Mouse (Mus musculus) C2C12 (cell line): ENCODE results near the gene Gm20604. TPM values are rescaled to one million over a fixed set of nuclear protein-coding genes. Genes with fewer than 3 reads are reported as not detected.

Experiments
- H3K27me3 ChIP-seq: one replicate; pipeline ENCODE4 v1.6.1; 2011; ENCODE audit not compliant: control insufficient read depth, insufficient read depth, insufficient read length
- H3K36me3 ChIP-seq: one replicate; pipeline ENCODE4 v1.6.1; 2011; ENCODE audit not compliant: control insufficient read depth, insufficient read depth
- H3K4me3 ChIP-seq: one replicate; pipeline ENCODE4 v1.5.1; 2011; ENCODE audit warnings: mild to moderate bottlenecking, control low read depth; ENCODE audit not compliant: poor library complexity, insufficient read depth, severe bottlenecking
- H3K79me2 ChIP-seq: one replicate; pipeline ENCODE4 v1.6.1; 2011; ENCODE audit not compliant: control insufficient read depth, insufficient read depth
- H3K79me3 ChIP-seq: one replicate; pipeline ENCODE4 v1.6.1; 2011; ENCODE audit warnings: low read depth, control low read depth
- H3ac ChIP-seq: one replicate; pipeline ENCODE3; 2011; ENCODE audit warnings: low read depth; ENCODE audit not compliant: control insufficient read depth, insufficient read length
- CEBPB ChIP-seq: IDR thresholded peaks from one replicate; pipeline ENCODE4 v1.6.1; 2011; ENCODE audit warnings: low read depth, mild to moderate bottlenecking, control low read depth, moderate library complexity
- CTCF ChIP-seq: IDR thresholded peaks from one replicate; pipeline ENCODE4 v1.5.1; 2011; ENCODE audit not compliant: control insufficient read depth, insufficient read depth, insufficient read length
- FOSL1 ChIP-seq: IDR thresholded peaks from one replicate; pipeline ENCODE4 v1.8.0; 2011; ENCODE audit warnings: mild to moderate bottlenecking, low read length; ENCODE audit not compliant: poor library complexity, insufficient read depth, severe bottlenecking
- MAX ChIP-seq: IDR thresholded peaks from one replicate; pipeline ENCODE4 v1.6.1; 2011; ENCODE audit warnings: mild to moderate bottlenecking, control low read depth
- MYOD1 ChIP-seq: IDR thresholded peaks from one replicate; pipeline ENCODE4 v1.6.1; 2011; ENCODE audit warnings: low read depth; ENCODE audit not compliant: control insufficient read depth, insufficient read length
- MYOG ChIP-seq: IDR thresholded peaks from one replicate; pipeline ENCODE4 v1.6.1; 2011; ENCODE audit not compliant: control insufficient read depth, insufficient read length; ENCODE audit errors: extremely low read depth
- USF1 ChIP-seq: IDR thresholded peaks from one replicate; pipeline ENCODE4 v1.6.1; 2011; ENCODE audit warnings: low read depth, mild to moderate bottlenecking, control low read depth, moderate library complexity
- polyA plus RNA-seq: library from polyadenylated mRNA; unstranded; fragments of >200 nt; fragmentation: generic; extraction: Trizol; gene quantifications from one replicate; pipeline ENCODE4 v1.2.1, GENCODE M21; 2012; ENCODE audit warnings: missing spikeins

Gene Gm20604
- polyA plus RNA-seq, 1 experiment = 6.0 TPM

- Histone ChIP-seq H3ac (no peak overlapping the region), H3K79me2 (no peaks in the 10 kb centered on the region), H3K79me3 (no peaks in the 10 kb centered on the region), H3K36me3 (no peaks in the 10 kb centered on the region), H3K4me3 (no peak overlapping the region), H3K27me3 (no peaks in the 10 kb centered on the region)
- TF ChIP-seq MAX = no peak
- no peak for TF ChIP-seq CEBPB
- no peak for TF ChIP-seq CTCF
- no peak for TF ChIP-seq MYOG
- no peak for TF ChIP-seq FOSL1
Measured at GRCm38 (mm10) chr12:102698089-102698684, 60.3 kb downstream of the Gm20604 start.

DNA sequence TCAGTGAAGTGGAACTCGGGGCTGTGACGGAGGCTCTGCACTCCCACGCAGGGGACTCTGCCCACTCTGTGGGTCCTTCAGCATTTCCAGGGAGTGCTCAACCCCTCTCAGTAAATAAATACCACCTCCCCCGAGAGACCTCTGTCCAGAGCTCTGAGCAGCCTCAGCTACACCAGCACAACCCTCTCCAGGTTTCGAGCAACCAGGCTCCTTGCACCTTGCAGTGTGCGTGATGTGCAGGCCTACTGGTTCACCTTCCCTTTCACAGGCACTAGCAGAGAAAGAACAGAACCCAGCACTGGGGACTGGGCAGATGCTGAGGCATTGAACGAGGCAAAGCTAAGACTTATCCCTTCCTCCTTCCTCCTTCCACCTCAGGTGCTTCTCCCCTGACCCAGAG lies 61.1 kb downstream of the Gm20604 start:
- Histone ChIP-seq H3K36me3 (no peaks in the 10 kb centered on the region), H3ac (no peak overlapping the region), H3K27me3 (no peaks in the 10 kb centered on the region), H3K4me3 (no peak overlapping the region), H3K79me3 (no peaks in the 10 kb centered on the region), H3K79me2 (no peaks in the 10 kb centered on the region)
- TF ChIP-seq MYOD1 (no peak), CTCF (no peak), MAX (no peak), USF1 (no peak), CEBPB (no peak), FOSL1 (no peak), MYOG (no peak)

- Histone ChIP-seq H3K36me3 (no peaks in the 10 kb centered on the region), H3K79me3 (no peaks in the 10 kb centered on the region), H3K4me3 (no peak overlapping the region), H3ac (no peak overlapping the region), H3K79me2 (no peaks in the 10 kb centered on the region), H3K27me3 (no peaks in the 10 kb centered on the region)
- TF ChIP-seq MYOD1 = no peak
- no peak for TF ChIP-seq CTCF
- TF ChIP-seq CEBPB = no peak
Measured at GRCm38 (mm10) chr12:102696635-102697354, 61.7 kb downstream of the Gm20604 start.

DNA sequence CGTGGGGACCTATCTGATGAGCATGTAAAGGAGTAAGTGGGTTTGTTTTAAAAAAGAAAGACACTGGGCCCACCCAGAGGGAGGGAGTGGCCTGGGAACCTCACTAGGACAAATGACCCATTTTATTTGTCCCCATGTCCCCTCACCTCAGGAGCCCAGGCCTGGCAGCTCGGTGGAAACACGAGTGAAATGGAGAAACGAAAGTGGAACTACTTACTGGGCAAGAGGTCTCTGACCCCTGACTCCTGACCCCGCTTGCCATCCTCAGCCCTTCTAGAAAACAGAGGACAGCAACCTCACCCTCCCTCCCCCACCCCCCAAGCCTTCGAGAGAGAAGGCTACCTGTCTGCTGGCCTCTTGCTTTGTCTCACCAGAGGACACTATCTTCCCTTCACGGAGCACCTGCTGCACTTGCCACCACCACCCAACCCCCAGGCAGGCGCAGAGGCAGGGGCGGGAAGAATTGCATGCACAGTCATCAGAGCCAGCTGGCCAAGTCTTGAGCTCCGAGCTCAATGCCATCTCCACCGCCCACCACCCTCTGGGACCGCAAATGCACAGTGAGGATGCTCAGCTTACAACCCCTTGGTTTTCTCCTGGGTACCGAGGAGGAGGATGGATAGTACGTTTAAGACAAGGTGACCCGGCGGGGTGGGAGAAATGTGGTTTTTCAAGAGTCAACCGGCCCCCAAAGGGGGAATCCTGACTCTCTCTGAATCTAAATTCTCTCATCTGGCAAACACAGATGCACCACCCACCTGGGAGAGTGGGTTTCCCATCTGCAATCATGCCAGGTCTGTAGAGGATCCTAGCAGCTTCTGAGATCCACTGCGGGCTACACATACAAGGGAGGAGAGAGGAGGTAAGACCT lies 62.9 kb downstream of the Gm20604 start:
- Histone ChIP-seq H3K36me3 (no peaks in the 10 kb centered on the region), H3K79me3 (no peaks in the 10 kb centered on the region), H3K4me3 (no peak overlapping the region), H3K27me3 (no peaks in the 10 kb centered on the region), H3K79me2 (no peaks in the 10 kb centered on the region), H3ac (no peak overlapping the region)
- TF ChIP-seq CTCF (no peak), FOSL1 (no peak), MYOD1 (no peak), CEBPB (no peak), USF1 (no peak), MYOG (no peak), MAX (no peak)

DNA sequence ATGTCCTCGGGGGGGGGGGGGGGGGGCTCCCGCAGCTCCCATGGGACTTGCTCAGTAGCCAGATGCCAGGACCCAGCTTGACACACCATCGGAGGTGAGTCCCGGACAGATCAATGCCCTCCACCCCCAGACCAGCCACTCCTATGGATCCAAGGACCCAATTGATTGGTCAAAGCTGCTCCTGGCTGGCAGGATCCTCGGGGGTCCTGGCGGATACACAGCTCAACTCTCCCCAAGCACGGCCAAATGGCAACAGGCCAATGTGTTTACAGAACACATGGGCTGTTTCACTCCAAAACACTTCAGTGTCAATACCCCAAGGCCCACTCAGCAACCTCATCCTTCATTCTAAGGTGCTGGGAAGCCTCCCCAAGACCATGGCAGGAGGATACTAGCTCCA lies 66.7 kb downstream of the Gm20604 start:
- Histone ChIP-seq H3K79me2 (no peaks in the 10 kb centered on the region), H3K27me3 (no peaks in the 10 kb centered on the region), H3K4me3 (no peak overlapping the region), H3ac (no peak overlapping the region), H3K79me3 (no peaks in the 10 kb centered on the region), H3K36me3 (no peaks in the 10 kb centered on the region)
- TF ChIP-seq MYOG = no peak
- TF ChIP-seq CTCF = no peak
- no peak for TF ChIP-seq USF1
- TF ChIP-seq MAX = no peak
- TF ChIP-seq FOSL1 = no peak
- no peak for TF ChIP-seq CEBPB
- no peak for TF ChIP-seq MYOD1

Other genes with a start within 250 kb of the Gm20604 start
- 0.01 TPM for gene Chga, start 203.7 kb downstream of the Gm20604 start, polyA plus RNA-seq
- 4.5 TPM for gene Itpk1, start 53.7 kb downstream of the Gm20604 start, polyA plus RNA-seq
- gene Moap1, start 15.0 kb downstream of the Gm20604 start, polyA plus RNA-seq = 4.7 TPM
- gene Tmem251, start 14.9 kb downstream of the Gm20604 start, polyA plus RNA-seq = 4.5 TPM
- gene Gm28051, start 907 bp downstream of the Gm20604 start, polyA plus RNA-seq = 0.13 TPM
- gene Gon7, start 869 bp downstream of the Gm20604 start, polyA plus RNA-seq = 8.9 TPM
- 20.6 TPM for gene Ubr7, start 705 bp downstream of the Gm20604 start, polyA plus RNA-seq
- 7.3 TPM for gene Btbd7, start 119.8 kb upstream of the Gm20604 start, polyA plus RNA-seq
- not detected for gene Cox8c, start 140.6 kb upstream of the Gm20604 start, polyA plus RNA-seq
- gene Unc79, start 190.2 kb upstream of the Gm20604 start, polyA plus RNA-seq = not detected